Mouse (Mus musculus) heart, adult 11 months (tissue): ENCODE measurements around the gene Usp20.

Source experiments
- DNase-seq: peaks from one replicate; pipeline ENCODE4 v3.0.0; 2022

Usp20 gene

GRCm38 (mm10) chr2:31043856-31044255 is 61.8 kb downstream of the Usp20 start:
- no peak for DNase-seq

DNA sequence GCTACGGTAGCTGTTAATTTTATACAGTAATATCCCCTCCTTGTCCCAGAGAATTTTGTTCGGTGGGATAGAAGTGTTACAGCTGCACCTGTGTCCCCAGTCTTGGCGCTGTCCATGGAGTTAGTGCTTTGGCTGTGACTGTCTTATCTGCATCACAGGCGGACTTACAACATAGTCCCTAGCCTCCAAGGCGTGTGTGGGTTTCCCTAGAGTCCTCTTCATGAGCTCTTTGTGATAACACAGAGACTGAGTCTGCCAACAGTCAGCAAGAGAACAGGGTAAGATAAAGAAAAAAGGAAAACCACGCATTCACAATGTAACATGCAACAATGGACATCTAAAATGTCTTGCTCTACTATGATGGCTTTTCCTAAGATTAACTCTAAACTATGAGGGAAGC is 66.0 kb downstream of the Usp20 start:
- no peak for DNase-seq

DNA sequence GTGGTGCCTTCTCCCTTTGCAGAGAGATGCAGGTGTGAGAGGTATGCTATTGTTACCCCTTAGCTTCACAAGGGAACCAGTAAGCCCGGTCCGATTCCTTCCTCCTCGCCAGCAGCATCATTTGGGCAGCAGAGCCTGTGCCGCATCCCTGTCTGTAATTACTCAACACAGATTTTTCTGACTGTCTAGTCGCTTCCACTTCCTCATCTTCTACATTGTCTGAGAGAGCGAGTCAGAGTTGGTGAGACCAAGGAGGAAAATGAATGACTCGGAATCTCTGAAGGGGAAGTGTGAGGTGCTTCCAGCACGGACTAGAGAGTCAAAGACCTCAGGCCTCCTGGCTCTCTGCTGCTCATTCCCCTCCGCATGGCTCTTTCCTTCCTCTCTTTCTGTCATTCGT is 70.4 kb downstream of the Usp20 start:
- peak; percentile 95 for DNase-seq

GRCm38 (mm10) chr2:31053426-31053825 is 71.3 kb downstream of the Usp20 start:
- peak; percentile 89 for DNase-seq

DNA sequence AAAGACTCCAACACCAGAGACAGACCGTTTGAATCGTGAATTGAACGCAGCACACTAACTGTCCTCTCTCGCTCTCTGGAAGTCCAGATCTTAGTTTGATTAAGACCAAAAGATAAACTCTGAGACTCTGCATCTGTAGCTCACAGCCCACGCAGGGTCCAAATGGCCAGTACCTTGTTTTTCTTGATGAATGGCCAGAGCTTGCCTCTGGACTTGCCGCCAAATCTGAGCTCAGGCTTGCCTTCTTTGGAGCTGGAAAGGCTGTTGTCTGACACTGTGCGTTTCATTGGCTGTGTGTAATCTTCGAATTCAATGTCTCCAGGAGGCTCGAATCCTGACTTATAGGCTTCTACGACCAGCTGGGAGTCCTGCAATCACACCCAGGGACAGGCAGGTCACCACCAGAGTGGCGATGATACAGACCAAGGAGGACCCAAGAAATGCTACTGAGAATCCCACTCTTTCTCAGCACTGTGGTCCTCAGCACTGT is 71.8 kb downstream of the Usp20 start:
- DNase-seq: peak; percentile 92

DNA sequence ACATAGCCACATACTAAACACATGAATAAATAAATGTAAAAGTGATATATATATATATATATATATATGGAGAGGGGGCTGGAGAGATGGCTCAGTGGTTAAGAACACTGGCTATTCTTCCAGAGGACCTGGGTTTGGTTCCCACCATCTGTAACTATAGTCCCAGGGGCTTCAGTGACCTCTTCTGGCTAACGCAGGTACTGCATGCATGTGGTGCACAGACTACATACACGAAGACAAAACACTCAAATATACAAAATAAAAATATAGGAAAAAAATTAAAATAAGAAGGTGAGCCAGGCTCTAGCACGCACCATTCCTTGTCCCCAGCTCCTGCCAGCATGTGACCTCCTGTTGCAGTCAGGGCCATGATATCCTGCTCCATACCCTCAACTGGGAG is 74.0 kb downstream of the Usp20 start:
- DNase-seq: peak; percentile 48

GRCm38 (mm10) chr2:31057549-31058177 is 75.6 kb downstream of the Usp20 start:
- DNase-seq: peak; percentile 90

- no peak for DNase-seq
Measured at GRCm38 (mm10) chr2:31058443-31058842, 76.4 kb downstream of the Usp20 start.

GRCm38 (mm10) chr2:31060271-31060670 is 78.2 kb downstream of the Usp20 start:
- DNase-seq: no peak

GRCm38 (mm10) chr2:31060787-31061730 is 79.0 kb downstream of the Usp20 start:
- DNase-seq: peak; percentile 95

- DNase-seq: no peak
Measured at GRCm38 (mm10) chr2:31061868-31062628, 80.0 kb downstream of the Usp20 start.

DNA sequence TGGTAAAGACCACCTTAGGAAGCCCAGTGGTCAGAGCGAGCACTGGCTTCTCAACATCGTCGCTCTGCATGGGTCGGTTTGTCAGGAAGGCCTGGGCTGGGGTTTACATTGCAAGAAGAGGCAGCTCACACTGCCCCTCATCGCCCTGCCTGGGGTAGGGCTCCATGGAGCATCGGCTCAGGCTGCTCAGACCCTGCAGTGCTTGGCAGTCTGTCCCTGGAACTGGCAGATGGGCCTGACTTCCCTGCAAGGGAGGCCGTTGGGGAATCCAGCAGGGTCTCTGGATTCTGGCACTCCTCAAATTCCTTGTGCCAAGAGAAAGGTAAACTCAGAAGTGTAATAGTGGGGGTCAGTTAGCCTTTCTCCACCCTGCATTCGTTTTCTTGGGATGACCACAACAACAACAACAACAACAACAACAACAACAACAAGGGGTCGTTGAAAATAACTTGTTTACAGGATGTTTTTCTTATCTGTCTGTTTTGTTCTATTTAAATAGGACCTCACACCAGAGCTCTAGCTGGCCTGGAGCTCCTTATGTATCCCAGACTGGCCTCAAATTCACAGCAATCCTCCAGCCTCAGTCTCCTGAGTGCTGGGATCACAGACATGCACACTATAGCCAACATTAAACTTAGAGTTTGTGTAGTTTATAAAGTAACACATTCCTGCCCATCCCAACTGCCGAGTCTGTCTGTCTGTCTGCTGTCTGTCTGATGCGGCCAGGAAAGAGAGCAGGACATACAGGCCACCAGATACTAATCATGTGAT is 84.1 kb downstream of the Usp20 start:
- no peak for DNase-seq

DNA sequence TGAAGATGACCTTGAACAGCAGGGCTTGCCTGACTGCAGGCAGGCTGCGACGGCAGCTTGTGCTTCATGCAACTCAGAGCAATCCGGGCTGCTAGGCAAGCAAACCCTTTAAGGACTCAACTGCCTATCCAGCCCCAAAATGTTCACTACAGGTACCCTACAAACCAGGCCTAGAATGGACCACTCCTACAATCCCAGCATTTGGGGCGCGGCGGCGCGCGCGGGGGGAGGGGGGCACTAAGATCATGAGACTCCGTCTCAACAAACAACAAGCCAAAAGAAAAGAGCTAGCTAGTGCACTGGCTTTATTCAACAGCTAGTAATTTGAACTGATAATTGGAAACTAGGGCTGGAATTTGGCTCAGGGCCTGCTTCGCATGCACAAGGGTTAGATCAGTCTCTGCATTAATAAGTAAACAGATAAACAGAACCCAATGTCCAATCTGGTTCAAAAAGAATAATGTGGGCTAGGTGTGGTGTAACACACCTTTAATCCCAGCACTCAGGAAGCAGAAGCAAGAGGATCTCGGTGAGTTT is 85.0 kb downstream of the Usp20 start:
- DNase-seq: no peak

- no peak for DNase-seq
Measured at GRCm38 (mm10) chr2:31067696-31068245, 85.7 kb downstream of the Usp20 start.

GRCm38 (mm10) chr2:31068246-31069113 is 86.4 kb downstream of the Usp20 start:
- peak; percentile 96 for DNase-seq

DNA sequence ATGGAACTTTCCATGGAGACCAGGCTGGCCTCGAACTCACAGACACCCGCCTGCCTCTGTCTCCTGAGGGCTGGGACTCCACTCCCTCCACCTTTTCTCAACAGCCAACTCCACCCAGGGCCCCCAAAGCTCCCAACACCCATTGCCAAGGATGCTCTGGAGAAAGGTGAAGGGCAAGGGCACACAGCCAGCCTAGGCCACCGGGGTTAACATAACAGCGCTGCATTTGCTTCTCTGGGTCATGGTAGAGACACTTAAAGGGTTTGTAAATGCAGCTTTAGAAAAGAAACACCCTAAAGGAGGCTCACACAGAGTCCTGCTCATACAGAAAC is 87.0 kb downstream of the Usp20 start:
- DNase-seq: no peak

DNA sequence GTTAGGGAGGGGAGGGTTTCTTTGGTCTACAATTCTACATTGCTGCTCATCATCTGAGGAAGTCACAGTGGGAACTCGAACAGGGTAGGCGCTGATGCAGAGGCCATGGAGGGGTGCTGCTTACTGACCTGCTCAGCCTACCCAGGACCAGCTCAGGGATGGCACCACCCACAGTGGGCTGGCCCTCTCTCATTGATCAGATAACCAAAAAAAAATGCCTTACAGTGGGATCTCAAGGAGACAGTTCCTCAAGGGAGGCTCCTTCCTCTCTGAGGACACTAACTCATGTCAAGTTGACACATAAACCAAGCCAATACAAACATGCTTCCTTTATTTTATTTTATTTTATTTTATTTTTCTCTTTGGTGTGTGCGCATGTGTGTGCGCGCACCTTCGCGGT is 87.4 kb downstream of the Usp20 start:
- DNase-seq: no peak
